Mouse (Mus musculus) 416B (cell line): ENCODE results near the gene Ddx18.

Source experiments
- DNase-seq: peaks from one replicate; pipeline ENCODE4 v3.0.0; 2011; ENCODE audit warnings: low read depth

The Ddx18 gene

DNA sequence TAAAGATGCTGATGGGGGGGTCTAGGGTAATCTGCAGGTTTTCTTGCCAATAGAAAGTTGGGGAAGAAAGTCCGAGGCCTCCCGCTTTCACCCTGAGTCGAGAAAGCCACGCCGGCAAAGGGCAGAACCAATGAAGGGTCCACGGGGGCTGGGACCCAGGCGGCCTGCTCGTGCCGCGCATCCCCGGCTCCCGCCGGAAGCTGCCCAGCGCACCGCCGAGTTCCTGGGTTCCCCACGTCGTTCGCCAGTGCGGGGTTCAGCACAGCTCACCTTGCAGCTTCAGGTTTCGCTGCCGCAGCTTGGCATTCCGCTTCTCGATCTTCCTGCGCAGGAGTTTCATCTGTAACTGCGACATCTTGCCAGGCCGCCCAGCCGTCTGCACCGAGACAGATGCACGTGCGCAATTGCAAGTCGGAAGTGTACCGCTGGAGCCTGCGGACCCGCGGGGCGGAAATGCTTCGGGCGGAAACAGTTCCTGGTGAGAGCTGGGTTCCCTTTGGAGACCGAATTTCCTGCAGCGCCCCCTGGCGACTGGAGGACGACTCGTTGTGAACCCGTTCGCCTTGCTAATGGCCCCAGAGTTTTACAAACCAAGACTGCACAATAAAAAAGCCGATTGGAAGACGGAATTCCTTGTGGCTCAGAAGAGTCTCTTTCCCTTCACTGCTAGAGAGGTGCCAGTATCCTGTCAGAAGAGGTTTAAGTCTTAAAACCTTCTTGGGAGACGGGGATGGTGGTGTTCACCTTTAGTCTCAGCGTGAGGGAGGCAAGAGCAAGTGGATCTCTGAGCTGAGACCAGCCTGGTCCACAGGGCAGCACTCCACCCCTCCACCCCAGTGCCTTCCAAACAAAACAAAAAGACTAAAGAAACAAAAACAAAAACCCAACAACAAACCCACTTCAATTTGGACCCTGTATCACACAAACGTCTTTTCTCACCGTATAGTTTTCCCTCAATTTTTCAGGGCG, at the start of gene Ddx18:
Ddx18 (minus strand) TSS at position 469 of the 969 bp plus-strand sequence.
- peak; percentile 95 for DNase-seq

DNA sequence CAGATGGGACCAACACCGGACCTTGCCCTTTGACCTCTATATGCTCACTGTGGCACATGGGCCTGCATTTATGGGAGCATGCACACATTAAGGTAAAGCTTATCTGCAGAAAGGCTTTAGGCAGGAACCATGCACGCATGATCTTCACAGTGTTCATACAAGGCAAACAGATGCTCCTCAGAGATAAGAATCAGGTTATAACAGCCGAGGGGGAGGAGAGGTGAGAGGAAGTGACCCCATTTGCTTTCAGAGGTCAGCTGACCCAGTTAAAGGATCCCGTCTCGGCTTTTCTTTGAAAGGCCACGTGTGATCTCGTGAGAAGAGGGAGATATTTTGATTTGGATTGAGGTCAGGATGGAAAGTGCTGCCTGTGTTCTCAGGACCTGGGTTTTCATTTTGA, 40.2 kb upstream of the Ddx18 start:
- no peak for DNase-seq

DNA sequence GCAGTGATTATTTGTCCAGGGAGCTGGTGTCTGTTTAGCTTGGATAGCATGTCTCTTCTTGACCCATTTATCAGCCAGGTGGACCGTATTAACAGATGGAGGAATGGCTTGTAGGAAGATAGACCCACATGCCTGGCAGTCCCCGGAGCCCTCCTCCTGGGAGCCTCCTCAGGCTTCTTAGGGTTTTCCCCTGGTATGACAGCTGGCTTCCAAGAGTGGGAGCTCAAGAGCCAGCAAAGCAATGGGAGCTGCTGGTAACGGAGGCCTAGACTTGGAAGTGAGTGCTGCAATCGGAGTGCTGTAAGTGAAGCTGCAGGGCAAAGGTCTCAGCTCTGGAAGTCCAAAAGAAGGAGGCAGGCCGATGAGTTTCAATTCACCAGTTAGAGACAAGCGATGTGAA, 37.3 kb upstream of the Ddx18 start:
- DNase-seq = no peak

DNA sequence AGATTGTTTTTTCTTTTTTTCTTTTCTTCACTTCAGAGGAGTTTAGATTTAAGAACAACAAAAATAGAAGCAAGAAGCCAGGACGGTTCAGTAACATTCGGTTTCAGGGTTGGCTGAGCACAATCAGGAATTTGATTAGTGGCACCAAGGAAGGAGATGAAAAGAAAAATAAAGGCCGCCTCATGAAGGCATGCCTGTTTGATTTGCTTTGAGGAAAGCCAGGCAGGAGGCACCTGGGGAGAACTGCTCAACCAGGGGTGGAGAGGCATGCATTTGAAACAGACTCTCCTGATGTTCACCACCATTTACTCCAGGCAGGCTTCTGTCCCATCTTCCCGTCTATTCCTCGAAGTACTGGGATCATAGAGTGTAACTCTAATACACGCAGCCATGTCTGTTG, 34.1 kb upstream of the Ddx18 start:
- DNase-seq = no peak

DNA sequence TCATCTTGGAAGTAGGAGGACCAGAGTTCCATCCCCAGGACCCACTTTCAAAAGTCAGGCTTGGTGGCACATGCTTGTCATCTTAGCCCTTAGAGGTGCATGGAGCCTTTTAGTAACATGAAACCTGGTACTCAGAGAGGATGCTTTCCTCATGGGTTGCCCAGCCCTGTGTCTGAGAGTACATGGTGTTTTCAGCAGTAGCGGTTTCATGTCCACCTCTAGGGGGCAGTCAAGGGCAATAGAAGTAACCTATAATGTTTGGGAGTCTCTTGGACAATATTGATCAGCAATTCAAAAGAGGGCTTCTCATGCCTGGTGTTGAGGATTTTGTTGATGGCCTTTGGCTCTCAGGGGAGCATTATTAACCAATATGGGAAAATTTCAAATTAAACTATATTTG, 33.3 kb upstream of the Ddx18 start:
- peak; percentile 60 for DNase-seq

DNA sequence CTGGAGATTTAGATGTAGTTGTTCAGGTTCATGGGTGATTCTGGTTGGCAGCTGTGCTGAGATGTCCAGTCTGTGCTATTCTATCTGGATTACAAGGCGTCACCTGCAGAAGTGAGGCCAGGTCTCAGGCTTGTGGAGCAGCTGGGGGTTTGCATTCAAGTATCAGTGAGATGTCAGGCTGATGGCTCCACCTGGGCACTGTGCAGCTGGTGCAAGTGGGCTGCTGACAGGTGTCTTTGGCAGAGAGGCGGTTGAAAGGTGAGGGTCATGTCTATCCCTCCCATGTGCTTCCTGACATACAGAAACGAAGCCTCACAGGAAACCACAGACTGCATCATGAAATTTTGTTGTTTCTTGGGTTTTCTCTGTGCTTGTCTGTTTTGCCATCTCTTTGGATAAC, 30.6 kb upstream of the Ddx18 start:
- no peak for DNase-seq

DNA sequence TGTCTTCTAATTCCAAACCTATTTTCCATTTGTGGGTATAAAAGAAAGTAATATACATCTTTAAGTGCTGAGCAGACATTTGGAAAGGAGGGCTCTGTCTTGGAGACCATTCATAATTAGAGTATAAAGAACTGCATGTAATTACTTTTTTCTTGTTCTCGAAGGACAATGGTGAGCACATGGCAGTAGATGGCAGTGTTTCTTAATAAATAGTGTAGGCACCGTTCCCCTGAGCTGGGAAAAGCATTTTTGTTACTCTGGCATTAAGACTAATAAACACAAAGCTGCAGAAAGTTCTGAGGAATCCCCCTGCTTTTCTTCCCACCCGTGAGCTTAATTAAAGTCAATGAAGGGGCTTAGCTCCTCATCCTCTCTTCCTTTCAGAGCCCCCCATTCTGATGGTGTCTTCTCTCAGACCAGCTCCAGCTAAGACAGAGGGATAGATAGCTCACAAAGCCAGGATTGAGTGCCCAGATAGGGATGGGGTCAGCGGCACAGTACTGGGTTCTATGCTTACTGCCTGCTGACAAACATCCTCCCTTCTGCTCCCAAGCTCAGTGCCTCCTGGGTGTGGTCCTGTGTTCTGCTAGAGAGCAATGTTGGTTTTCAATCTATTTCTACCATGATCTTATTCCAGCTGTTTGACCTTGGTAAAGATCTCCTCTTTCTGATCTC, 29.3 kb upstream of the Ddx18 start:
- peak; percentile 37 for DNase-seq

DNA sequence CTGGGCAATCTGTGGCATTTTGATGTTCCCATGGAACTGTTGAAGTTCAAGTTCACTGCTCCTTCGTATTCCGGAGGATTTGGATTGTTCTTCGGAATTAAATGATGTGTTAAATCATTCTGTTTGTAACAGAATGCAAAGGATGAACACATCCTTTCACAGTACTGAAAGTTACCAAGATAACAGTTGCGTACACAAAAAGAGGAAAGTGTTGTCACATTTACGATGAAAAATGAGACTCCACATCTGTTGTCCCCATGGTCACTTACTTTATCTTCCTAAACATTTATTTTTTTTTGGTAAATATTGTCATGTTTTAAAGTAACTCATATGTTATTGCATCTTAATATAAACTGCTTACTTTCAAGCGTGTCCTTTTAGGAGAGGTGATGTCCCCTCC, 17.0 kb upstream of the Ddx18 start:
- DNase-seq = no peak

DNA sequence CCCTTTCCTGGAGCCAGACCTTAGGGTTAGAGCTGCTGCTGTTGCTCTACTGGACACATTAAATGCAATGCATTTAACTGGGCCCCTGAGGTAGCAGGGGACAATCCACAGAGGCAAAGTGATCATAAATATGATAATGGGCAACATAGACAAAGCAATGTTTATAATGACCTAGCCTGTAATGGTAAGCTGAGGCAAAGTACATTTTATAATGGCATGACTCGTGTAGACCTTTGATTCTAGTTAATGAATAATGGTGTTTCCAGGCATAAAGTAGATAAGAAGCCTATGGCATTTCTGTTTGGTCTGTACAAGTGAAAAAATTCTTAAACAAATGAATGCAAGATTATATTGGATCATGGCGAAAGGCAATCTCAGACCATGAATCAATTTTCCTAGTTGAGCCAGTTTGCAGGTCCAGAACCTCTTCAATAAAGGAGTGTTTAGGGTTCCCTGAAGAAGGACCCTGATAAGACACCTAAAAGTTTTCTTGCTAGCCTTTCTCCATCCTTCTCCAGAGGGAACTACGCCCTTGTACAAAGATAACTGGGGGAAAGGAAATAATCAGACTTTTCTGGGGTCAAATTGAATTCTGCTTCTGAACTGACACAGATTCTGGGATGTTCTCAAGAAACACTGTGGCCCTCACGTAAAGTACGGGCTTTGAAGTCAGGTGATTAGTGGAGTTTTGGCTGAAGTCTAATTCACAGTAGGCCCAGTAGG, 13.5 kb upstream of the Ddx18 start:
- DNase-seq = no peak

DNA sequence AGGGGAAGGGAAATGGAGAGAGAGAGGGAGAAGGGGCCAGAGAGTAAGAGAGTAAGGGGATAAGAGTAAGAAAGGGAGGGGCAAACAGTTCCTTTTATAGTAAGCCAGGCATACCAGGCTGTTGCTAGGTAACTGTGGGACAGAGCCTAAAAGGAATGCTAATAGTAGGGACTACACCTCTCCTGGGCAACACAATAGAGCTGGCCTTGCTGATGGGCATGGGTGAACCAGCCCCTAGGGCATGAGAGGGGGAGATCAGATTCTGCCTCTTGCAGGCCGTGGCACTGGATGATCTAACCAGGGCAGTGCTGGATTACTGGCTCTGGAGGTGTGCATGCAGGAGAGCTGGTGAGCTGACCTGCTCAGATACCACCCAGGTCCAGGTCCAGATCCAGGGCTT, 9.7 kb upstream of the Ddx18 start:
- no peak for DNase-seq

DNA sequence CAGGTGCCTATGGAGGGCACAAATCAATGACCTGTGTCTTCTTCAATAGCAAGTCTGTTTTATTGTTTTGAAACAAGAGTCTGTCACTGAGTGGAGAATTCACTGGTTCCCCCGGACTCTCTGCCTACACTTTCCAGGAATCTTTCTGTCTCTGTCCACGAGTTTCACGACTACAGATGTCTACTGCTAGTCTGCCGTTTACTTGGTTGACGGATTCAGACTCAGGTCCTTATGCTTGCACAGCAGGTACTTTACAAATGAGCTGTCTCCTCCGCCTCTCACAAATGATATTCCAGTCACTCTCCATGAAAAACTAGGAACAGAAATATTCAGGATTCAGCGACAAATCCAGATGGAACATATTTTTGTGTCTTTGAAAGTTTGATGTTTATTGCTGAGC, 2.7 kb upstream of the Ddx18 start:
- no peak for DNase-seq

DNA sequence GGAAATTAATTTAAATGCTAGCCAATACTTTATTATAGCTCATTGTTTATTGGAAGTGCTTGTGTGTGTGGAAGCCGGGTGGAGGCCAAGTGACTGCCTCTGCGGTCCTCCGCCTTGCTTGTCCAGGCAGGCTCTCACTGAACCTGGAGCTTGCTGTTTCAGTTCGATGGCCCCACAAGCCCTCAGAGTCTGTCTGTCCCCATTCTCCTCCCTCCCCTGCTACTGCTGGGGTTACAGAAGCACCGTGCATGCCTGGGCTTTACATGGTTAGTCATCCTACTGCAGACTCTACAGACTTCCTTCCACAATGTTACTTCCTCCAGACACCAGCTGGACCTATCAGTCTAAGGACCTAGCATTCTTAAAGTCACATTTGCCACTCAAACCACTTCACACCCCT, 9.9 kb downstream of the Ddx18 start:
- DNase-seq = peak; percentile 58

DNA sequence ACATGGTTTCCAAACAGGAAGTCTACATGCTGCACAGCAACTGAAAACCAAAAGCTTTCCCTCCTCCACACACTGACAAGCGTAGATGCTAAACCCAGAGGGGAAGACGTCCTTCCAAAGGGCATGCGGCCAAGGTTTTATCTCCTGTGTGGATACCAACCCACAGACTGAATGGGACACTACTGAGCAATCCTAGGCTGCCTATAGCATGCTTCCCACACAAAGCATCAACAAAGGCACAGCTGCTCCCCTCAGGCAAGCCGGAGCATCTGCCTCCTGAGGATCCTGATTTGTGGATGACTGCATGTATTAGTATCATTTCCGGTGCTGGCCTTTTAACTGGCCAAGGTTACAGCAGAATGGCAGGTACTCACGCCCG, 16.3 kb downstream of the Ddx18 start:
- no peak for DNase-seq

DNA sequence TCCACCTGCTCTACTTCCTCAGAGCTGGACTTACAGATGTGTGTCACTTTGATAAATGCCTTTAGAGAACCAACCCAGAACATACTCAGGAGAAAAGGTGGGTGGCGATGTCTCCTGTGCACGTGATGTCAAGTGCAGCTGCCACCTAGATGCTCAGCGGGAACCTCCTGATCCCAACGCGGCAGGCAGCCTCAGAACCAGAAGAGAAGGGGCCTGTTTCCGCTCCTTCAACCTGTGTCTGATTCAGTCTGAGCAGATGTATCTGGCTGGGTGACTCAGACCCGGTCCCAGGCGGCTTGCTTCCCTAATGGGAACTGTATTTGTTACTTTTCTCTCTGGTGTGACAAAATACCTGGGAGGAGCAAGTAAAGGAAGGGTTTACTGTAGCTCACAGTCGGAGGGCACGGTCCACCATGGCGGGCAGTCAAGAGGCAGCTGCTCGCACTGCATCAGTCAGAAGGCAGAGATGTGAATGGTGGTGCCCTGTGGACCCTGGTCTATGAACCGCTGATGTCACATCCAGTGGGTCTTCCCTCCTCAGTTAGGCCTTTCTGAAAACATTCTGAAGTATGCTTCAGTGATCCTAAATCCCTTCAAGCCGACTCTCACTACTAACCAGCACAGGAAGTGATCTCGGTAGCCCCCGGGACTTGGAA, 16.9 kb downstream of the Ddx18 start:
- peak; percentile 9 for DNase-seq

DNA sequence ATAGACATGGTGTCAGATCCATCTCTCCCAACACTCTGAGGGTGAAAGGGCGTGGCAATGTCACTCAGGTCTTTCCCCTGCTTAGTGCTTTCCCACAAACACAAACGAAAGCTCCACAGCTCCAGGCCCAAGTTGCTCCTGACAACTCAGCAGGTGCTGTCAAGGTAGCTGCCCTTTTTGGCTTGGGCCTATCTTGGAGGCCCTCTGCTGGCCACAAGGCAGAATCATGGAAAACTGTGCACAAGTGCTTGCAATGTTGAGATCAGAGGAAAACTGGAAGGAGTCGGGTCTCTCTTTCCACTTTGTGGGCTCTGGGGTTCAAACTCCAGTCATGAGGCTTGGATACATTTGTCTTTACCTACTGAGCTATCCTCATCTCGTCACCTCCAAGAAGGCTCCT, 18.3 kb downstream of the Ddx18 start:
- DNase-seq = peak; percentile 24

DNA sequence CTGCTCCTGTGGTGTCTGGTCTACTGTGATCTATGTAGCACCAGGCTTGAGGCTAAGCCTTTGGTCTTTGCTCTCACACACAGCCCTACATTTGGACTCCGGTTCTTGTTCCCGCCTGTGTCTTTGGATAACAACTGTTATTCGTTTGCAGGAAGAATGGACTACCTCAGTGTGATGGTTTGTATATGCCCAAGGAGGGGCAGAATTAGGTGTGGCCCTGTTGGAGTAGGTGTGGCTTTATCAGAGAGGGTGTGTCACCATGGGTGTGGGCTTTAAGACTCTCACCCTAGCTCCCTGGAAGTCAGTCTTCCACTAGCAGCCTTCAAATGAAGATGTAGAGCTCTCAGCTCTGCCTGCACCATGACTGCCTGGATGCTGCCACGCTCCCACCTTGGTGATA, 19.1 kb downstream of the Ddx18 start:
- no peak for DNase-seq

DNA sequence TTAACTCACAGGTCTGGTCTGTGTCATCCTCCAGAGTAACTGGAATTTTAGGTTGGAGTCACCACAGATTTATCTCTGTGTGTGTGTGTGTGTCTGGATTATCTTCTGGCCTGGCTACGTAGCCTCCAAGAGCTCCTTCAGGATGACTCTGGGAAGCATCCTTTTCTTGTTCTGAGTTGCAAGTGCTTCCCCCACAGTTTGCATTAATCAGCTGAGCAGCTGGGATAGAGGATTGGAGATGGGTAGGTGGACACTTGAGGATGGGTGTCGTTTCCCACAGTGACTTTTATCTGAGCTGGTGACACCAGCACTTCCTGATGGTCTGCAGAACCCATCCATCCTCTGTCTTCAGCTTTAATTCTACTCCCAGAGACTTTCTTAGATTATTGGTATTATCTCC, 20.9 kb downstream of the Ddx18 start:
- DNase-seq = no peak

DNA sequence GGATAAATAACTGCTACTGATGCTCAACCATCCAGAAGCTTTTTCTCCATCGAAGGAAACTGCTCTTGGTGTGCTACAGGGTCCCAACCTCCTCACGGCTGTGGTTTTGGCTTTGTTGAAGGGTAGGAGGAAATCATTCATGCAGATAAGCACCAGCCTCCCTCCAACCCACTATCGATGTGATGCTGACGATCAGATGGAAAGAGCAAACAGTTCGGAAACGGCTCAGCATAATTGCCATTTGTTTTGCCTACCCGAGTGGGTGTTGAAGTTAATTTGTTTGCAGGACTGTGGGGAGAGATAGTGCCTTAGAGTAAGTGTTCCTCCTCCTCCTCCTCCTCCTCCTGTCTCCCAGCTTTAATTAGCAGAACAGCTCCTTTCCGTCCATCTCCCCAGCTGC, 27.4 kb downstream of the Ddx18 start:
- no peak for DNase-seq

DNA sequence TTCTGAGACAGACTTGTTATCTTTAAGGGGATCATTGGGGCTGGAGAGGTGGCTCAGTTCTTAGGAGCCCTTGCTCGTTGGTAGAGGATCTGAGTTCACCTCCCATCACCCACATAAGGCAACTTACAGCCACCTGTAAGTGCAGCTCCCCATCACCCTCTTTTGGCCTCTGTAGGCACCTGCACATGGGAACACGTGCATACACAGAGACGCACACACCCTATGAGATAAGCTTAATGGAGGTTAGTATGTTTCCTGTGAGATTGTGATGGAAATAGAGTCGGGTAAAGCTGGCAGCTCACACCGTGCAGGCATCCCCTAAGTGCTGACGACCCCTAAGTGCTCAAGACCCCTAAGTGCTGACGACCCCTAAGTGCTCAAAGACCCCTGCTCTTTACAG, 36.4 kb downstream of the Ddx18 start:
- no peak for DNase-seq

DNA sequence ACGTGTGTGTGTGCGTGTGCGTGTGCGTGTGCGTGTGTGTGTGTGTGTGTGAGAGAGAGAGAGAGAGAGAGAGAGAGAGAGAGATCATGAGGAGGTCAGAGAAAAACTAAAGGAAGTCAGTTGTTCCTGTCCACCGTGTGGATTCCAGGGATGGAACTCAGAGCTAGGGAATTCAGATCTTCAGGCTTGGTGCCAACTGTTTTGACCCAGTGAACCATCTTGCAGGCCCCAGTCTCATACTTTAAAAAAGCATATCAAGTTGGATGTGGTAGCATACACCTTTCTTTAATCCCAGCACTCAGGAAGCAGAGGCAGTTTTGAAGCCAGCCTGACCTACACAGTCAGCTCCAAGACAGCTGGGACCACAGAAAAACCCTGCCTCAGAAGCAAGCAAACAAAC, 38.5 kb downstream of the Ddx18 start:
- DNase-seq = no peak

DNA sequence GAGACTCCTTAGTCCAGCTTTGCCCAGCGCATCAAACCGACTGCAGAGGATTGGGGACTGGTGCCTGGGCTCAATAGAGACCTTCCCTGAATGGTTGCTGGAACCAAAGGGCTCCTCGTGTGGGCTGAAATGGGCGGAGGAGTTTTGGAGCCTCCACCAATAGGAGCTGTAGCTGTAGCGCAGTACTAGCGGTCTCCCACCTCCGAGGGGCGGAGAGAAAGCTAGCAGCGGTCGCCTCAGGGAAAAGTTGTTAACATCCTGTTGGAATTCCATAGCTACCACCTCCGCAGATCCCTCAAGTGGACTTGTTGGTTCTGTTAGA, 39.4 kb downstream of the Ddx18 start, which contains the start of gene Htr5b:
Htr5b (minus strand) TSS at position 67 of the 322 bp plus-strand sequence.
- DNase-seq = no peak

DNA sequence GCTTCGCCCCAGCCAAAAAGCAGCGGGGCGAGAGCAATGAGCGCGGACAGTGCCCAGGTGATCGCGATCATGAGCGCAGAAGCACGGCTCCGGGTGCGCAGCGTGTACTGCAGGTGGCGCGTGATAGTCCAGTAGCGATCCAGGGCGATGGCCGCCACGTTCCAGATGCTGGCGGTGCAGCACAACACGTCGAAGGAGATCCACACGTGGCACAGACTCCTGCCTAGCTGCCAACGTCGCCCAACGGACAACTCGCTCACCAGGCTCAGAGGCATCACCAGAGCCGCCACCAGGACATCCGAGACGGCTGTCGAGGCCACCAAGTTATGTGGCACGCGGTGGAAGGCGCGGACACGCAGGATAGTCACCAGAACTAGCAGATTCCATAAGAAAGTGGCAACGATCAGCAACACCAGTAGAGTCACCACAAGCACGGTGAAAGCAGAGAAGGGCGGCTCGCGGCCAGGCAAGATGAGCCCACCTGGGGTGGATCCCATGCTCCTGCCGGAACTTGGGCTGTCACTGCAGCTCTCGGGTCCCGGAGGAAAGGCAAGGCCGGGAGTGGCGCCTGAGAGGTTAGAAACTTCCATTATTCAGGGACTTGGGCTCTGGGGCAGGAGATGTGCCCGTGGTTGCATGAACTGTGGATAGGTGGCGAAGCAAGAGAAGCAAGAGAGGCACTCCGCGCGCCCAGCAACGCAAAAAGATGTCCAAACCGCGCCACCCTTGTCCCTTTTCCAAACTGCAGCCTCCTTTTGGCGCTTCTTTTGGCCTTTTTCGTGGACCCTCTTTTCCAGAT, 40.0 kb downstream of the Ddx18 start:
- no peak for DNase-seq
